Mouse (Mus musculus) right cerebral cortex, postnatal 10 days (tissue): ENCODE results near the gene Gm3618.
"Not testable (repeated sequence)": the region's sequence is repeated elsewhere in the genome, so short reads cannot be mapped to it uniquely, and the experiment has no call there.

Experiments used
- DNase-seq, 2 experiments: peaks; one replicate each; pipeline ENCODE4 v3.0.0; 2021; ENCODE audit warnings: low spot score in 2 of 2

The Gm3618 gene

GRCm38 (mm10) chr14:6343578-6343977 lies at the start of gene Gm3618:
Gene Gm3618, minus strand, starts transcription at chr14:6343678.
- DNase-seq = not testable (repeated sequence)

DNA sequence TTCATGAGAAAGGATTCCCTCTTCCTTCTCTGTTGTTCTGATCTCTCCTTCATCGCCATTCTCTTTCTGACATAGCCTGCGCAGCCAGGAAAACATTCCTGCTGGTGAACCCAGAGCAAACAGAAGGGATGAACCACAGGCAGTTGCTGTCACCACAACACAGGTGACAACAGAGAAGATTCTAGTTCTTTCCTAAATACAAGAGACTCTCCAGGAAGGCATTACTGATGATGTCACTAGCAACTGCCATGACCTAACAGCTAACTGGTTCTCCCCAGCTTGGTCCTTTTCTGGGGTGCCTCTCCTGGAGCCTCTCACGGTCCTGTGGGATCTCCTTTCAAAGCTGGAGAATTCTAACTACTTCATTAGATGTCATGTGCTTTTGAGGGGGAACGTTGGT lies 46.7 kb upstream of the Gm3618 start, which contains the start of gene Gm16440:
Gm16440 (minus strand) TSS at position 101 of the 400 bp plus-strand sequence.
- DNase-seq = not testable (repeated sequence)

DNA sequence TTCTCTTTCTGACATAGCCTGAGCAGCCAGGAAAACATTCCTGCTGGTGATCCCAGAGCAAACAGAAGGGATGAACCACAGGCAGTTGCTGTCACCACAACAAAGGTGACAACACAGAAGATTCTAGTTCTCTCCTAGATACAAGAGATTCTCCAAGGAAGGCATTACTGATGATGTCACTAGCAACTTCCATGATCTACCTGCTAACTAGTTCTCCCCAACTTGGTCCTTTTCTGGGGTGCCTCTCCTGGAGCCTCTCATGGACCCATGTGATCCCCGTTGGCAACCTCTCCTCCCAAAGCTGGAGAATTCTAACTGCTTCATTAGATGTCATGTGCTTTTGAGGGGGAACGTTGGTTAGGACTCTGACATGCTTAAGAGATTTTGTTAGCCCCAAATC lies 38.7 kb downstream of the Gm3618 start, which contains the start of gene Gm21103:
Gm21103 (minus strand) TSS at position 101 of the 400 bp plus-strand sequence.
- DNase-seq = not testable (repeated sequence)

DNA sequence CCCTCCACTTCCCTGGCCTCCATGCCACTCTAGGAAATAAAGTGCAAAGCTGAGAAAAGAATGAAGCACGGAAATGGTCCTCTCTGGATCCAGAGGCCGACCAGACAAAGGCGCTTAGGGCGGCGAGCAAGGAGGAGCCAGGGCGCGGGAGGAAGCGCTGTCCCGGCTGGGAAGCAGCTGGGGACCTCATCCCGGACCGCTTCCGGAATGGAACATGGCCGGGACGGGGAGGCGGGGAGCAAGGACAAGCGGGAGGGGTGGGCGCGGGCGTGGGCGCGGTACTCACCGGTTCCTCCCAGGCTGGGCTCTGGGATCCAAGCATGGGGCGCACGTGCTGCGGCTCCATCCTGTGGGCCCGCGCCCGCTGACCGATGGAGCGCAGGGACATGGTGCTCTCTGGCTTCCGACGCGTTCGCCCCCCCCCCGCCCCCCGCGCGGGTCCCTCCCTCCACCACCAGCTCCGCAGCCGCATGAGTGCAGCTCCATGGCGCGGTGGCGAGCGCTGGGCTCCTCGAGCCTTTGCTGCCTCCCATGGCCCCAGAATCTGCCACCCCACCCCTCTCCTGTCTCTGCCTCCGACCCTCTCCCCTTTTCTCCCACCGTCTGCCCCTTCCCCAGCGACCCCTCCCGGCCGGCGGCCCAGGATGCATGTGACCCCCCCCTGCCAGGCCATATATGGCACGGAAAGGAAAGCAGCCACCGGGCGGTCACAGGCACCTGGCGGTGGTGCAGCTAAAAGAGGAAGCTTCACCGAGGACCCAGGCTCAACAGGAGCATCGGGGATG lies 56.4 kb downstream of the Gm3618 start, which contains the start of gene Gm3411:
Gm3411 (minus strand) TSS at position 320 of the 785 bp plus-strand sequence.
- peak; percentile 38 to 49 for DNase-seq
